ENCODE assay signal across 19 mouse cellular contexts in genomic region chr2:130414094-130414856, GRCm38 (mm10). TPM values are rescaled to one million over a fixed set of nuclear protein-coding genes. Genes with fewer than 3 reads are reported as not detected.
DNase-seq lines count a peak whose midpoint lies in the region; ATAC-seq and TF ChIP-seq lines count a peak whose summit lies in the region.
"Had no signal": no experiment of that assay in that cellular context is flagged by ENCODE, and none has a peak within 500 bp of the region (broad histone marks: within the 10 kb centered on the region; RNA-seq: fewer than 3 reads in every experiment).

No protein-coding gene starts in this region.

- no peak overlapping the region for H3K9ac ChIP-seq in kidney, embryonic 15.5 days
- no peak overlapping the region for H3K9ac ChIP-seq in midbrain, postnatal 0 days (replicated peaks; ENCODE audit: low read length, poor library complexity, severe bottlenecking)
- no peak overlapping the region for H3K9ac ChIP-seq in midbrain, embryonic 11.5 days (ENCODE audit: low read length)
- H3K9ac ChIP-seq: forebrain, embryonic 12.5 days; heart, embryonic 12.5 days; limb, embryonic 15.5 days had no signal

- no peak overlapping the region for H3K4me2 ChIP-seq in kidney, embryonic 15.5 days
- H3K4me2 ChIP-seq in midbrain, postnatal 0 days (ENCODE audit: low read depth, low read length, poor library complexity, severe bottlenecking), result no peak overlapping the region
- H3K4me2 ChIP-seq in midbrain, embryonic 11.5 days, result no peak overlapping the region
- H3K4me2 ChIP-seq: forebrain, embryonic 12.5 days; heart, embryonic 12.5 days; limb, embryonic 15.5 days had no signal

- H3K27me3 ChIP-seq in kidney, adult 2 months (replicated peaks; ENCODE audit: control insufficient read depth, insufficient read depth, low read length), result no peaks in the 10 kb centered on the region
- no peaks in the 10 kb centered on the region for H3K27me3 ChIP-seq in kidney, embryonic 15.5 days
- H3K27me3 ChIP-seq in midbrain, postnatal 0 days (ENCODE audit: insufficient read depth, low read length), result no peaks in the 10 kb centered on the region
- H3K27me3 ChIP-seq in midbrain, embryonic 11.5 days (ENCODE audit: control insufficient read depth, insufficient read depth, low read length), result no peaks in the 10 kb centered on the region
- H3K27me3 ChIP-seq: heart, embryonic 12.5 days; limb, embryonic 15.5 days had no signal

- no peaks in the 10 kb centered on the region for H3K4me1 ChIP-seq in kidney, adult 2 months (ENCODE audit: control insufficient read depth, insufficient read depth, low read length)
- H3K4me1 ChIP-seq in kidney, embryonic 15.5 days, result peaks cover 5% of the 10 kb centered on the region
- no peaks in the 10 kb centered on the region for H3K4me1 ChIP-seq in midbrain, postnatal 0 days (ENCODE audit: insufficient read depth, low read length)
- H3K4me1 ChIP-seq in midbrain, embryonic 11.5 days (ENCODE audit: control insufficient read depth, insufficient read depth, low read length), result no peaks in the 10 kb centered on the region

- no peak for DNase-seq in kidney, adult 2 months
- no peak for DNase-seq in midbrain, postnatal 0 days (ENCODE audit: low spot score)
- DNase-seq in midbrain, embryonic 11.5 days (ENCODE audit: low spot score, missing footprints), result no peak
- peak; percentile 32 for DNase-seq in ZHBTc4 (ENCODE audit: low read depth, low spot score)
- DNase-seq in urinary bladder, postnatal 10 days (ENCODE audit: low spot score), result no peak
- DNase-seq: adrenal gland, postnatal 25 days; cerebellum, postnatal 36 days; gastrocnemius, postnatal 14 days; kidney, adult 18-20 months had no signal

- ATAC-seq in kidney, embryonic 15.5 days (replicated peaks; ENCODE audit: low FRiP score), result no peak
- no peak for ATAC-seq in midbrain, postnatal 0 days (ENCODE audit: low FRiP score)
- ATAC-seq in midbrain, embryonic 11.5 days (ENCODE audit: low FRiP score), result no peak
- ATAC-seq in megakaryocyte progenitor cell, adult 5-6 weeks (replicated peaks; ENCODE audit: poor library complexity), result peak; percentile 71
- ATAC-seq in inflammation-experienced regulatory T-cells, adult 6 months, result no peak

- H3K36me3 ChIP-seq in kidney, adult 2 months (ENCODE audit: control insufficient read depth, insufficient read depth, low read length), result no peaks in the 10 kb centered on the region
- peaks cover 12% of the 10 kb centered on the region for H3K36me3 ChIP-seq in kidney, embryonic 15.5 days
- 0 out of 2 replicates have a peak, but pooled peaks cover 8% of the 10 kb centered on the region for H3K36me3 ChIP-seq in midbrain, postnatal 0 days (ENCODE audit: insufficient read depth, low read length)
- H3K36me3 ChIP-seq in midbrain, embryonic 11.5 days (ENCODE audit: control insufficient read depth, insufficient read depth, low read length), result no peaks in the 10 kb centered on the region; the same call in 1 of the 2 replicates

- no peak for TF ChIP-seq POLR2A in kidney, adult 2 months (IDR thresholded peaks at IDR 0.05; ENCODE audit: low read depth, low read length)

- WGBS in kidney, adult 2 months, result 81% methylated on average over 6 of the region's 6 CpGs
- 74% methylated on average over 6 of the region's 6 CpGs for WGBS in kidney, embryonic 15.5 days
- WGBS in midbrain, postnatal 0 days, result 75% methylated on average over 6 of the region's 6 CpGs
- WGBS in midbrain, embryonic 11.5 days, result 73% methylated on average over 6 of the region's 6 CpGs

- H3K27ac ChIP-seq in kidney, adult 2 months (ENCODE audit: insufficient read depth, low read depth, low read length), result no peak overlapping the region
- no peak overlapping the region for H3K27ac ChIP-seq in kidney, embryonic 15.5 days
- no peak overlapping the region for H3K27ac ChIP-seq in midbrain, postnatal 0 days (ENCODE audit: low read depth, low read length)
- H3K27ac ChIP-seq in midbrain, embryonic 11.5 days (ENCODE audit: low read depth, low read length), result no peak overlapping the region
- H3K27ac ChIP-seq: forebrain, embryonic 12.5 days; hindbrain, embryonic 10.5 days; left cerebral cortex, adult 2 months; limb, embryonic 15.5 days had no signal

- H3K4me3 ChIP-seq in kidney, adult 2 months (ENCODE audit: insufficient read depth, low read depth, low read length), result no peak overlapping the region
- no peak overlapping the region for H3K4me3 ChIP-seq in kidney, embryonic 15.5 days (replicated peaks)
- no peak overlapping the region for H3K4me3 ChIP-seq in midbrain, postnatal 0 days (ENCODE audit: low read depth, low read length)
- H3K4me3 ChIP-seq in midbrain, embryonic 11.5 days (ENCODE audit: low read depth, low read length), result no peak overlapping the region
- H3K4me3 ChIP-seq: forebrain, embryonic 12.5 days; heart, embryonic 12.5 days; hindbrain, embryonic 10.5 days; left cerebral cortex, adult 2 months; limb, embryonic 15.5 days had no signal

- TF ChIP-seq CTCF in kidney, adult 2 months (conservative IDR thresholded peaks at IDR 0.05; ENCODE audit: insufficient read depth, insufficient read length, low read depth, low read length), result 0 out of 2 replicates have a peak, but pooled peaks have one; percentile 22
- TF ChIP-seq CTCF in midbrain, postnatal 0 days (IDR thresholded peaks at IDR 0.05), result peak; percentile 41

- H3K9me3 ChIP-seq in kidney, embryonic 15.5 days (replicated peaks), result no peaks in the 10 kb centered on the region
- H3K9me3 ChIP-seq in midbrain, postnatal 0 days (ENCODE audit: low read length), result no peaks in the 10 kb centered on the region
- no peaks in the 10 kb centered on the region for H3K9me3 ChIP-seq in midbrain, embryonic 11.5 days (ENCODE audit: control insufficient read depth, low read length)
- H3K9me3 ChIP-seq: forebrain, embryonic 12.5 days; heart, embryonic 12.5 days; hindbrain, embryonic 10.5 days; limb, embryonic 15.5 days had no signal

RNA-seq across cellular contexts. Expression of gene Tmem239, which starts 8.0 kb away (rescaled TPM):
- polyA plus RNA-seq in kidney, adult 2 months (2012; rRNA removed), result not detected in 2 replicates
- polyA plus RNA-seq in kidney, embryonic 15.5 days (2015; fragmentation: Nextera tagmentation; extraction: Ambion mirVana), result not detected in 2 replicates
- not detected in 2 replicates for total RNA-seq in midbrain, postnatal 0 days (2014; rRNA removed)
- 0.12 TPM in 1 of 2 replicates, not detected in the other for polyA plus RNA-seq in midbrain, postnatal 0 days (2015; fragmentation: Nextera tagmentation; extraction: Ambion mirVana)
- not detected in 2 replicates for polyA plus RNA-seq in midbrain, embryonic 11.5 days (2014; fragmentation: Nextera tagmentation; extraction: Ambion mirVana)
- not detected in 2 replicates for total RNA-seq in megakaryocyte progenitor cell, adult 5-6 weeks (2015)
- not detected in 2 replicates for total RNA-seq in megakaryocyte progenitor cell, adult 5-6 weeks (2017)
- not detected for polyA plus RNA-seq in inflammation-experienced regulatory T-cells, adult 6 months (2017; shearing (Covaris generic))
- total RNA-seq: adrenal gland, postnatal 25 days; ES-E14; gastrocnemius, postnatal 14 days; left cerebral cortex, adult 2 months had no signal
- polyA plus RNA-seq: embryonic facial prominence, embryonic 14.5 days; forebrain, embryonic 12.5 days; heart, embryonic 12.5 days; hindbrain, embryonic 10.5 days had no signal

RNA-seq across cellular contexts. Expression of gene 1700020A23Rik, which starts 9.2 kb away (rescaled TPM):
- 0.19 TPM in 1 of 2 replicates, not detected in the other for polyA plus RNA-seq in kidney, adult 2 months (2012; rRNA removed)
- polyA plus RNA-seq in kidney, embryonic 15.5 days (2015; fragmentation: Nextera tagmentation; extraction: Ambion mirVana), result not detected in 2 replicates
- not detected in 2 replicates for total RNA-seq in midbrain, postnatal 0 days (2014; rRNA removed)
- polyA plus RNA-seq in midbrain, postnatal 0 days (2015; fragmentation: Nextera tagmentation; extraction: Ambion mirVana), result 0.93 TPM in 1 of 2 replicates, not detected in the other
- not detected in 2 replicates for polyA plus RNA-seq in midbrain, embryonic 11.5 days (2014; fragmentation: Nextera tagmentation; extraction: Ambion mirVana)
- not detected in 2 replicates for total RNA-seq in megakaryocyte progenitor cell, adult 5-6 weeks (2015)
- total RNA-seq in megakaryocyte progenitor cell, adult 5-6 weeks (2017), result not detected in 2 replicates
- not detected for polyA plus RNA-seq in inflammation-experienced regulatory T-cells, adult 6 months (2017; shearing (Covaris generic))
- total RNA-seq: adrenal gland, postnatal 25 days; ES-E14; gastrocnemius, postnatal 14 days; left cerebral cortex, adult 2 months had no signal
- polyA plus RNA-seq: embryonic facial prominence, embryonic 14.5 days; forebrain, embryonic 12.5 days; heart, embryonic 12.5 days; limb, embryonic 15.5 days had no signal

RNA-seq across cellular contexts. Expression of gene Gm28372, which starts 9.2 kb away (rescaled TPM):
- not detected in 2 replicates for polyA plus RNA-seq in kidney, adult 2 months (2012; rRNA removed)
- polyA plus RNA-seq in kidney, embryonic 15.5 days (2015; fragmentation: Nextera tagmentation; extraction: Ambion mirVana), result 0.09 TPM in 1 of 2 replicates, not detected in the other
- not detected in 2 replicates for total RNA-seq in midbrain, postnatal 0 days (2014; rRNA removed)
- polyA plus RNA-seq in midbrain, postnatal 0 days (2015; fragmentation: Nextera tagmentation; extraction: Ambion mirVana), result 0.15 TPM in 1 of 2 replicates, not detected in the other
- polyA plus RNA-seq in midbrain, embryonic 11.5 days (2014; fragmentation: Nextera tagmentation; extraction: Ambion mirVana), result not detected in 2 replicates
- not detected in 2 replicates for total RNA-seq in megakaryocyte progenitor cell, adult 5-6 weeks (2015)
- total RNA-seq in megakaryocyte progenitor cell, adult 5-6 weeks (2017), result not detected in 2 replicates
- not detected for polyA plus RNA-seq in inflammation-experienced regulatory T-cells, adult 6 months (2017; shearing (Covaris generic))
- total RNA-seq: adrenal gland, postnatal 25 days; ES-E14; gastrocnemius, postnatal 14 days; left cerebral cortex, adult 2 months had no signal
- polyA plus RNA-seq: embryonic facial prominence, embryonic 14.5 days; forebrain, embryonic 12.5 days; hindbrain, embryonic 10.5 days; limb, embryonic 15.5 days had no signal

RNA-seq across cellular contexts. Expression of gene Vps16, which starts 9.9 kb away (rescaled TPM):
- 50.8 and 56.0 TPM in 2 replicates for polyA plus RNA-seq in kidney, adult 2 months (2012; rRNA removed)
- 101 and 103 TPM in 2 replicates for polyA plus RNA-seq in kidney, embryonic 15.5 days (2015; fragmentation: Nextera tagmentation; extraction: Ambion mirVana)
- total RNA-seq in midbrain, postnatal 0 days (2014; rRNA removed), result 81.2 and 83.6 TPM in 2 replicates
- 86.6 and 89.9 TPM in 2 replicates for polyA plus RNA-seq in midbrain, postnatal 0 days (2015; fragmentation: Nextera tagmentation; extraction: Ambion mirVana)
- polyA plus RNA-seq in midbrain, embryonic 11.5 days (2014; fragmentation: Nextera tagmentation; extraction: Ambion mirVana), result 83.7 and 91.7 TPM in 2 replicates
- 102 and 115 TPM in 2 replicates for total RNA-seq in megakaryocyte progenitor cell, adult 5-6 weeks (2015)
- 124 and 152 TPM in 2 replicates for total RNA-seq in megakaryocyte progenitor cell, adult 5-6 weeks (2017)
- polyA plus RNA-seq in inflammation-experienced regulatory T-cells, adult 6 months (2017; shearing (Covaris generic)), result 100 to 1,000 TPM; 165 to 250 (median 199) TPM

RNA-seq across cellular contexts. Expression of gene Pced1a, which starts 10.2 kb away (rescaled TPM):
- polyA plus RNA-seq in kidney, adult 2 months (2012; rRNA removed), result 27.4 and 33.4 TPM in 2 replicates
- polyA plus RNA-seq in kidney, embryonic 15.5 days (2015; fragmentation: Nextera tagmentation; extraction: Ambion mirVana), result 17.3 and 19.0 TPM in 2 replicates
- 27.5 and 28.8 TPM in 2 replicates for total RNA-seq in midbrain, postnatal 0 days (2014; rRNA removed)
- 12.0 and 12.3 TPM in 2 replicates for polyA plus RNA-seq in midbrain, postnatal 0 days (2015; fragmentation: Nextera tagmentation; extraction: Ambion mirVana)
- 7.5 and 8.0 TPM in 2 replicates for polyA plus RNA-seq in midbrain, embryonic 11.5 days (2014; fragmentation: Nextera tagmentation; extraction: Ambion mirVana)
- total RNA-seq in megakaryocyte progenitor cell, adult 5-6 weeks (2015), result 10.3 and 15.5 TPM in 2 replicates
- 11.7 and 13.6 TPM in 2 replicates for total RNA-seq in megakaryocyte progenitor cell, adult 5-6 weeks (2017)
- polyA plus RNA-seq in inflammation-experienced regulatory T-cells, adult 6 months (2017; shearing (Covaris generic)), result 10 to 100 TPM; 11.9 to 14.9 (median 12.0) TPM
